Mouse (Mus musculus) T-cell, adult 2 months (primary cell): ENCODE measurements around the gene Akna.
"Not testable (repeated sequence)": the region's sequence is repeated elsewhere in the genome, so short reads cannot be mapped to it uniquely, and the experiment has no call there.

Experiments used
- DNase-seq: peaks from one replicate; pipeline ENCODE4 v3.0.0; 2022; ENCODE audit warnings: low spot score

Gene Akna

GRCm38 (mm10) chr4:63319566-63319965 lies 83.6 kb downstream of the Akna start:
- not testable (repeated sequence) for DNase-seq
